Mouse (Mus musculus) small intestine, adult 2 months (tissue): ENCODE results near the gene Ssb.

Source experiments
- CTCF ChIP-seq: fragments of 200-500 bp; IDR thresholded peaks from 2 replicates; pipeline ENCODE4 v1.5.1; 2012; ENCODE audit warnings: low read depth, mild to moderate bottlenecking, control low read depth, inconsistent platforms, low read length, moderate library complexity, mixed read lengths; ENCODE audit not compliant: insufficient replicate concordance, insufficient read length; ENCODE audit errors: extremely low read depth
- POLR2A ChIP-seq: fragments of 200-500 bp; IDR thresholded peaks from 2 replicates; pipeline ENCODE4 v1.6.1; 2012; ENCODE audit warnings: low read depth, mild to moderate bottlenecking, control low read depth, inconsistent platforms, low read length, moderate library complexity

DNA sequence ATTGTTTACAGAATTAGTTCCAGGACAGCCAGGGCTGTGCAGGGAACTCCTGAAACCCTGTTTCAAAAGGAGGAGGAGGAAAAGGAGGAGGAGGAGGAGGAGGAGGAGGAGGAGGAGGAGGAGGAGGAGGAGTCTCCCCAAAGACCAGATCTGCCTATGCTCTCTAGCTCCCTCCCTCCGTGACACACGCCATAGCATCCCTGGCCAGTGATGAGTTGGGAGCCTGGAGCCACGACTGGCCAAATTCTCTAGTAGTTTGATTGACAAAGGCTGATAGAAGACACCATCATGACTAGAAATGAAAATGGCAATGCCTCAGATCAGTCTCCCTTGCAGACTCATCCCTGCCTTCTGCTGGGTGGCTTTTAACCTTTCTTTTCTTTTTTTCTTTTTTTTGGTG lies 23.4 kb upstream of the Ssb start:
- TF ChIP-seq POLR2A (no peak), CTCF (no peak)
